In the genomic region with DNA sequence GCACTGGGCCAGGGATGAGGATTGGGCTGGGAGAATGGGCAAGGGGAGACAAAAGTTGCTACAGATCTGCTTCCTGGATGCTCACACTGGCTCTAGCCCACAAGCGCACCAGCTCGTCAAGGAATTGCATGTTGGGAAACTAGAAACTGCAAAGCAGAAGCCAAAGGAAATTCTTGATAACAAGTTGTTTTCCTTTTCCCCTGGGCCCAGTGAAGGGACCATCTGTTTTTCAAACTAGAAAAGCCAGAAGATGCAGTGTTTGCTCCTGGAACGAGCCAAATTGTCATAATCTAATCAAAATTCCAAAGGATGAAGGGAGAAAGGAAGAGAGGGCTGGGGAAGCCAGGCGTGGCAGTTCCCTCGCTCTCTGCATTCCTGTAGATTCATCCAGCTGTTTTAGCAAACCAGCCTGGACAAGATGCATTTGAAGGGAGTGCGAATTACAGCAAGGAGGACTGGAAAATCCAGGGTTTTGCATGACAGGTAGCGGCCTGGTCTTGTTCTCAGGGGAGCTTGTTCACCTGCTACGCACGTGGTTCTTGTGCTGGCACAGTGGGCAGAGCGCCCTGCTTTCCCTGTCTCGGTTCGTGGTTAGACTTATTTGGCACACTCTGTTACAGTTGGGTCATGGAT, we compare ENCODE assay signal across 9 mouse cellular contexts.
DNase-seq lines count a peak whose midpoint lies in the region; ATAC-seq and TF ChIP-seq lines count a peak whose summit lies in the region.
"Had no signal": no experiment of that assay in that cellular context is flagged by ENCODE, and none has a peak within 500 bp of the region (broad histone marks: within the 10 kb centered on the region; RNA-seq: fewer than 3 reads in every experiment).

No protein-coding gene starts in this region.

- H3K27me3 ChIP-seq in C2C12 (ENCODE audit: control insufficient read depth, insufficient read depth, insufficient read length): no peaks in the 10 kb centered on the region
- H3K27me3 ChIP-seq in forebrain, embryonic 15.5 days: no peaks in the 10 kb centered on the region
- H3K27me3 ChIP-seq in intestine, embryonic 15.5 days (replicated peaks): no peaks in the 10 kb centered on the region
- H3K27me3 ChIP-seq: neural tube, embryonic 12.5 days had no signal

- DNase-seq in cerebellum, adult 11-12 months: peak; percentile 21
- no peak for DNase-seq in cerebellum, postnatal 10 days
- peak; percentile 46 for DNase-seq in skeletal muscle tissue, adult 2 months (ENCODE audit: low read depth, low spot score)
- no peak for DNase-seq in spleen, postnatal 14 days (ENCODE audit: low spot score in 2 of 2)

- H3K9ac ChIP-seq in forebrain, embryonic 15.5 days (replicated peaks): no peak overlapping the region
- no peak overlapping the region for H3K9ac ChIP-seq in intestine, embryonic 15.5 days
- H3K9ac ChIP-seq: neural tube, embryonic 12.5 days had no signal

- WGBS in forebrain, embryonic 15.5 days: 37% methylated on average over 12 of the region's 12 CpGs
- WGBS in intestine, embryonic 15.5 days: 61% methylated on average over 12 of the region's 12 CpGs

- peak overlapping the region; percentile 3 for H3ac ChIP-seq in C2C12 (ENCODE audit: control insufficient read depth, insufficient read length, low read depth)

- no peak for TF ChIP-seq CTCF in C2C12 (IDR thresholded peaks at IDR 0.05; ENCODE audit: control insufficient read depth, insufficient read depth, insufficient read length)

- H3K27ac ChIP-seq in forebrain, embryonic 15.5 days (replicated peaks): peak overlapping the region; percentile 64
- H3K27ac ChIP-seq in intestine, embryonic 15.5 days: peak overlapping the region; percentile 29
- H3K27ac ChIP-seq: neural tube, embryonic 12.5 days had no signal

- no peaks in the 10 kb centered on the region for H3K9me3 ChIP-seq in forebrain, embryonic 15.5 days
- no peaks in the 10 kb centered on the region for H3K9me3 ChIP-seq in intestine, embryonic 15.5 days
- H3K9me3 ChIP-seq: neural tube, embryonic 12.5 days had no signal

- peak overlapping the region; percentile 24 for H3K4me2 ChIP-seq in forebrain, embryonic 15.5 days (replicated peaks)
- no peak overlapping the region for H3K4me2 ChIP-seq in intestine, embryonic 15.5 days (replicated peaks)

- no peaks in the 10 kb centered on the region for H3K36me3 ChIP-seq in C2C12 (ENCODE audit: control insufficient read depth, insufficient read depth)
- H3K36me3 ChIP-seq in forebrain, embryonic 15.5 days: no peaks in the 10 kb centered on the region
- no peaks in the 10 kb centered on the region for H3K36me3 ChIP-seq in intestine, embryonic 15.5 days
- H3K36me3 ChIP-seq: neural tube, embryonic 12.5 days had no signal

- H3K4me3 ChIP-seq in C2C12 (ENCODE audit: insufficient read depth, poor library complexity, severe bottlenecking): no peak overlapping the region
- no peak overlapping the region for H3K4me3 ChIP-seq in forebrain, embryonic 15.5 days
- H3K4me3 ChIP-seq in intestine, embryonic 15.5 days (replicated peaks): no peak overlapping the region
- H3K4me3 ChIP-seq: neural tube, embryonic 12.5 days had no signal

- H3K4me1 ChIP-seq in forebrain, embryonic 15.5 days: peaks cover 42% of the 10 kb centered on the region
- H3K4me1 ChIP-seq in intestine, embryonic 15.5 days (replicated peaks): peaks cover 4% of the 10 kb centered on the region; the same call in 1 of the 2 replicates

- no peaks in the 10 kb centered on the region for H3K79me3 ChIP-seq in C2C12 (ENCODE audit: low read depth)

- ATAC-seq in forebrain, embryonic 15.5 days (replicated peaks): peak; percentile 29
- peak; percentile 24; the same call in 1 of the 2 replicates for ATAC-seq in intestine, embryonic 15.5 days
- ATAC-seq in erythroblast, adult 5-6 weeks (replicated peaks; ENCODE audit: low FRiP score, poor library complexity, severe bottlenecking): no peak

- H3K79me2 ChIP-seq in C2C12 (ENCODE audit: control insufficient read depth, insufficient read depth): no peaks in the 10 kb centered on the region

TF ChIP-seq in C2C12, 6 proteins besides CTCF, POLR2A, EP300 and RAD21:
- peak; percentile 48 for TF ChIP-seq MAX (IDR thresholded peaks at IDR 0.05)
- no peak for TF ChIP-seq CEBPB (IDR thresholded peaks at IDR 0.05; ENCODE audit: low read depth)
- TF ChIP-seq FOSL1 (IDR thresholded peaks at IDR 0.05; ENCODE audit: insufficient read depth, low read length, poor library complexity, severe bottlenecking): no peak
- peak; percentile 40 for TF ChIP-seq MYOD1 (IDR thresholded peaks at IDR 0.05; ENCODE audit: control insufficient read depth, insufficient read length, low read depth)
- TF ChIP-seq USF1 (IDR thresholded peaks at IDR 0.05; ENCODE audit: low read depth): no peak

Comparison
In these comparisons a context has a peak if more than half of its experiments do, and no peak if none do; other contexts are left out.
1. DNase-seq: peak in cerebellum, adult 11-12 months (single experiment) and skeletal muscle tissue, adult 2 months (single experiment); none in cerebellum, postnatal 10 days (0 of 2) and spleen, postnatal 14 days (0 of 2).